Mouse (Mus musculus) brain, adult 10 weeks (tissue): ENCODE measurements around the gene 4930449I24Rik. TPM values are rescaled to one million over a fixed set of nuclear protein-coding genes. Genes with fewer than 3 reads are reported as not detected.

ENCODE experiments used
- polyA plus RNA-seq: library from polyadenylated mRNA; stranded (reverse); fragments of 350-450 nt; fragmentation: Illumina TruSeq; extraction: RNeasy Lipid Tissue Mini Kit (QIAGEN cat#74804); gene quantifications from one replicate; pipeline ENCODE4 v1.2.3, GENCODE M21; 2015; ENCODE audit warnings: low read depth, low replicate concordance

Gene 4930449I24Rik
- not detected for polyA plus RNA-seq

DNA sequence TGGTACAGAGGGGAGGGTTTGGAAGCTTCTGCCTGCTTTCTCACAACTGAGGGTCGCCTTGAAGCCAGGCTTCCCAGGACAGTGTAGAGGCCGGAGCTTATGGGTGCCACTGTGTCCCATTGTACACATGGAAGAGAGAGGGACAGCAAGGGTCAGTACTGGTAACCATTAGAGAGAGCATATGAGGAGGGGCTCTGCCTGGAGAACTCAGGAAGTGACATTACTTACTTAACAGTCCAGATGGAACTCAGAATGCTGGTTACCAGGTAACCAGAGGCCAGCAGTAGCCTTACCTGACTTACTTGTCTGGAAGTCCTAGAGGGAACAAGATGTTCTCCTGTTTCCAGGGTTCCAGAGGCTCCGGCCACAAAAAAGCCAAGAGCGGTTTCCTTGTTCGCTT lies at the start of gene 4930449I24Rik:
TSS of gene 4930449I24Rik (plus strand) at position 301 of the 400 bp plus-strand sequence.

GRCm38 (mm10) chr5:146481665-146482064 lies 20.5 kb upstream of the 4930449I24Rik start, which contains the start of gene Gm6408:
Gene Gm6408, plus strand, starts transcription at chr5:146481965.

DNA sequence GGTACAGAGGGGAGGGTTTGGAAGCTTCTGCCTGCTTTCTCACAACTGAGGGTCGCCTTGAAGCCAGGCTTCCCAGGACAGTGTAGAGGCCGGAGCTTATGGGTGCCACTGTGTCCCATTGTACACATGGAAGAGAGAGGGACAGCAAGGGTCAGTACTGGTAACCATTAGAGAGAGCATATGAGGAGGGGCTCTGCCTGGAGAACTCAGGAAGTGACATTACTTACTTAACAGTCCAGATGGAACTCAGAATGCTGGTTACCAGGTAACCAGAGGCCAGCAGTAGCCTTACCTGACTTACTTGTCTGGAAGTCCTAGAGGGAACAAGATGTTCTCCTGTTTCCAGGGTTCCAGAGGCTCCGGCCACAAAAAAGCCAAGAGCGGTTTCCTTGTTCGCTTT lies 11.1 kb upstream of the 4930449I24Rik start, which contains the start of gene Gm6370:
TSS of gene Gm6370 (plus strand) at position 301 of the 400 bp plus-strand sequence.

DNA sequence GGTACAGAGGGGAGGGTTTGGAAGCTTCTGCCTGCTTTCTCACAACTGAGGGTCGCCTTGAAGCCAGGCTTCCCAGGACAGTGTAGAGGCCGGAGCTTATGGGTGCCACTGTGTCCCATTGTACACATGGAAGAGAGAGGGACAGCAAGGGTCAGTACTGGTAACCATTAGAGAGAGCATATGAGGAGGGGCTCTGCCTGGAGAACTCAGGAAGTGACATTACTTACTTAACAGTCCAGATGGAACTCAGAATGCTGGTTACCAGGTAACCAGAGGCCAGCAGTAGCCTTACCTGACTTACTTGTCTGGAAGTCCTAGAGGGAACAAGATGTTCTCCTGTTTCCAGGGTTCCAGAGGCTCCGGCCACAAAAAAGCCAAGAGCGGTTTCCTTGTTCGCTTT lies 11.6 kb downstream of the 4930449I24Rik start, which contains the start of gene Gm3402:
TSS of gene Gm3402 (plus strand) at position 301 of the 400 bp plus-strand sequence.

DNA sequence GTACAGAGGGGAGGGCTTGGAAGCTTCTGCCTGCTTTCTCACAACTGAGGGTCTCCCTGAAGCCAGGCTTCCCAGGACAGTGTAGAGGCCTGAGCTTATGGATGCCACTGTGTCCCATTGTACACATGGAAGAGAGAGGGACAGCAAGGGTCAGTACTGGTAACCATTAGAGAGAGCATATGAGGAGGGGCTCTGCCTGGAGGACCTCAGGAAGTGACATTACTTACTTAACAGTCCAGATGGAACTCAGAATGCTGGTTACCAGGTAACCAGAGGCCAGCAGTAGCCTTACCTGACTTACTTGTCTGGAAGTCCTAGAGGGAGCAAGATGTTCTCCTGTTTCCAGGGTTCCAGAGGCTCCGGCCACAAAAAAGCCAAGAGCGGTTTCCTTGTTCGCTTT lies 23.3 kb downstream of the 4930449I24Rik start, which contains the start of gene Gm3404:
TSS of gene Gm3404 (plus strand) at position 301 of the 400 bp plus-strand sequence.

DNA sequence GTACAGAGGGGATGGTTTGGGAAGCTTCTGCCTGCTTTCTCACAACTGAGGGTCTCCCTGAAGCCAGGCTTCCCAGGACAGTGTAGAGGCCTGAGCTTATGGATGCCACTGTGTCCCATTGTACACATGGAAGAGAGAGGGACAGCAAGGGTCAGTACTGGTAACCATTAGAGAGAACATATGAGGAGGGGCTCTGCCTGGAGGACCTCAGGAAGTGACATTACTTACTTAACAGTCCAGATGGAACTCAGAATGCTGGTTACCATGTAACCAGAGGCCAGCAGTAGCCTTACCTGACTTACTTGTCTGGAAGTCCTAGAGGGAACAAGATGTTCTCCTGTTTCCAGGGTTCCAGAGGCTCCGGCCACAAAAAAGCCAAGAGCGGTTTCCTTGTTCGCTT lies 35.1 kb downstream of the 4930449I24Rik start, which contains the start of gene Gm3409:
TSS of gene Gm3409 (plus strand) at position 301 of the 400 bp plus-strand sequence.

Other genes starting within 250 kb of the 4930449I24Rik start
- gene Wasf3, start 117.4 kb upstream of the 4930449I24Rik start, polyA plus RNA-seq = 58.5 TPM
- not detected for gene Gm6408, start 20.4 kb upstream of the 4930449I24Rik start, polyA plus RNA-seq
- not detected for gene Gm6370, start 11.0 kb upstream of the 4930449I24Rik start, polyA plus RNA-seq
- gene Gm3402, start 11.7 kb downstream of the 4930449I24Rik start, polyA plus RNA-seq = not detected
- not detected for gene Gm3404, start 23.4 kb downstream of the 4930449I24Rik start, polyA plus RNA-seq
- not detected for gene Gm3409, start 35.2 kb downstream of the 4930449I24Rik start, polyA plus RNA-seq
- gene Gm3415, start 53.7 kb downstream of the 4930449I24Rik start, polyA plus RNA-seq = not detected
- gene Gpr12, start 82.8 kb downstream of the 4930449I24Rik start, polyA plus RNA-seq = 20.0 TPM